Mouse (Mus musculus) neural tube, embryonic 14.5 days (tissue): ENCODE results near the gene 4921501E09Rik. TPM values are rescaled to one million over a fixed set of nuclear protein-coding genes. Genes with fewer than 3 reads are reported as not detected.

Experiments
- ATAC-seq: fragments of 200-750 bp; cut with Nextera tagmentation; 2 replicates; pipeline ENCODE4 v1.8.0; 2017; ENCODE audit warnings: low read depth, mild to moderate bottlenecking, moderate TSS enrichment, moderate library complexity
- H3K27ac ChIP-seq: fragments of 300-500 bp; sonication (generic); 2 replicates; pipeline ENCODE4 v1.5.1; 2014; ENCODE audit warnings: low read depth, mild to moderate bottlenecking, control low read depth, low read length, moderate library complexity, mixed read lengths
- H3K27me3 ChIP-seq: fragments of 300-500 bp; sonication (generic); 2 replicates; pipeline ENCODE4 v1.6.1; 2014; ENCODE audit warnings: low read length; ENCODE audit not compliant: control insufficient read depth, insufficient read depth
- H3K36me3 ChIP-seq: fragments of 300-500 bp; sonication (generic); 2 replicates; pipeline ENCODE4 v1.6.1; 2014; ENCODE audit warnings: low read length, mixed read lengths; ENCODE audit not compliant: control insufficient read depth, insufficient read depth
- H3K4me1 ChIP-seq: fragments of 300-500 bp; sonication (generic); 2 replicates; pipeline ENCODE4 v1.6.1; 2014; ENCODE audit warnings: low read length; ENCODE audit not compliant: control insufficient read depth, insufficient read depth
- H3K4me2 ChIP-seq: fragments of 300-500 bp; sonication (generic); 2 replicates; pipeline ENCODE4 v1.6.1; 2014; ENCODE audit warnings: mild to moderate bottlenecking, low read depth, low read length, control low read depth
- H3K4me3 ChIP-seq: fragments of 300-500 bp; sonication (generic); 2 replicates; pipeline ENCODE4 v1.5.1; 2014; ENCODE audit warnings: low read depth, low read length, control low read depth, mixed read lengths
- H3K9ac ChIP-seq: fragments of 300-500 bp; sonication (generic); replicated peaks from 2 replicates; pipeline ENCODE4 v1.6.1; 2014; ENCODE audit warnings: low read depth, mild to moderate bottlenecking, control low read depth, low read length, mixed read lengths
- H3K9me3 ChIP-seq: fragments of 300-500 bp; sonication (generic); 2 replicates; pipeline ENCODE4 v1.6.1; 2016; ENCODE audit warnings: low read length; ENCODE audit not compliant: control insufficient read depth
- whole genome bisulfite sequencing: fragments of 180-500 bp; shearing (Covaris S2); extraction: QIAGEN DNeasy Blood & Tissue Kit; methylation state at CpG from one replicate; pipeline ENCODE4 v1.1.7; 2014; 5-methylcytosine and 5-hydroxymethylcytosine counted together
- polyA plus RNA-seq: library from polyadenylated mRNA; unstranded; fragments of >200 nt; fragmentation: Nextera tagmentation; extraction: Ambion mirVana; gene quantifications from 2 replicates; pipeline ENCODE4 v1.2.1, GENCODE M21; 2014

Gene 4921501E09Rik
- polyA plus RNA-seq = not detected in 2 replicates

DNA sequence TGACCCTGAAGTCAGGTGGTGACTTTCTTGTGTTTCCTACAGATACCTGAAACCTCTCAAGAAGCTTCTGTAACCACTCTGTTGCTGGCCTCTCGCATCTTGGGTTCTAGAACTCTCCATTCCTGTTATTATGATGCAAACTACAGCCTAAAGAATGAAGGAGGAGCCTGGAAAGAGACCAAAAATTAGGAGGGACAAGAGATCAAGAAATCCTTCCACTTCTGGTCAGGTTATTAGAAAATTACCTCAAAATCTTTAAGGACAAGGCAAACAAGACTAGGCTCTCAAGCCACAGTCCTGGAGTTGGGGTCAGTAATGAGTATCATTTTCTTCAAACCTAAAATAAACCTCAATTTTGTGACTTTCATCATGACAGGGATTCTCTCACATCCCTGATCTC lies at the start of gene 4921501E09Rik:
4921501E09Rik (minus strand) TSS at position 101 of the 400 bp plus-strand sequence.
- 69% methylated on average over 1 of the region's 1 CpGs for WGBS

DNA sequence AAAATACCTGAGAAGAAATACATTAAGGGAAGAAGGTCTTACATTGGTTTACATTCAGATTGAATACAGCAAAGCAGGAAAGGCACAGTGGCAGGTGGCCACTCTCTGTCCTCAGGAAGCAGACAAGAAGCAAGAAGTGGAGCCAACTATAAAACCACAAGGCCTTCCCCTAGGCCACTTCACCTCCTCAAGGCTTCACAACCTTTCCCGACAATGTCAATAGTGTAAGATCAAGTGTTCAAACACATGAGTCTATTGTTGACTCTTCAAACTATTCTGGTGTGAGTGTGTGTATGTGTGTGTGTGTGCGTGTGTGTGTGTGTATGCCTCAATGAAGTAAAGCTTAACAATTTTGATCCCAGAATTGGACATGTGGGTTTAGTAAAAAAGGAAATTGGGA lies 29.5 kb upstream of the 4921501E09Rik start:
- ATAC-seq = no peak
- Histone ChIP-seq H3K4me1 (peaks cover 6% of the 10 kb centered on the region; the same call in 1 of the 2 replicates), H3K27me3 (no peaks in the 10 kb centered on the region), H3K4me3 (no peak overlapping the region), H3K4me2 (no peak overlapping the region), H3K36me3 (no peaks in the 10 kb centered on the region), H3K27ac (no peak overlapping the region), H3K9ac (no peak overlapping the region), H3K9me3 (no peaks in the 10 kb centered on the region)
- WGBS = 96% methylated on average over 2 of the region's 2 CpGs

More for the DNA sequence above, at the start of gene 4921501E09Rik:
- no peak within 1 kb of the TSS for H3K9ac ChIP-seq
- no peaks in the 10 kb centered on the region for H3K4me1 ChIP-seq
- no peak within 1 kb of the TSS for H3K4me3 ChIP-seq
- H3K36me3 ChIP-seq = no peaks in the 10 kb centered on the region
- H3K27ac ChIP-seq = no peak within 1 kb of the TSS
- no peak within 1 kb of the TSS for H3K4me2 ChIP-seq
- ATAC-seq = no peak
- H3K9me3 ChIP-seq = no peaks in the 10 kb centered on the region
- H3K27me3 ChIP-seq = no peaks in the 10 kb centered on the region

DNA sequence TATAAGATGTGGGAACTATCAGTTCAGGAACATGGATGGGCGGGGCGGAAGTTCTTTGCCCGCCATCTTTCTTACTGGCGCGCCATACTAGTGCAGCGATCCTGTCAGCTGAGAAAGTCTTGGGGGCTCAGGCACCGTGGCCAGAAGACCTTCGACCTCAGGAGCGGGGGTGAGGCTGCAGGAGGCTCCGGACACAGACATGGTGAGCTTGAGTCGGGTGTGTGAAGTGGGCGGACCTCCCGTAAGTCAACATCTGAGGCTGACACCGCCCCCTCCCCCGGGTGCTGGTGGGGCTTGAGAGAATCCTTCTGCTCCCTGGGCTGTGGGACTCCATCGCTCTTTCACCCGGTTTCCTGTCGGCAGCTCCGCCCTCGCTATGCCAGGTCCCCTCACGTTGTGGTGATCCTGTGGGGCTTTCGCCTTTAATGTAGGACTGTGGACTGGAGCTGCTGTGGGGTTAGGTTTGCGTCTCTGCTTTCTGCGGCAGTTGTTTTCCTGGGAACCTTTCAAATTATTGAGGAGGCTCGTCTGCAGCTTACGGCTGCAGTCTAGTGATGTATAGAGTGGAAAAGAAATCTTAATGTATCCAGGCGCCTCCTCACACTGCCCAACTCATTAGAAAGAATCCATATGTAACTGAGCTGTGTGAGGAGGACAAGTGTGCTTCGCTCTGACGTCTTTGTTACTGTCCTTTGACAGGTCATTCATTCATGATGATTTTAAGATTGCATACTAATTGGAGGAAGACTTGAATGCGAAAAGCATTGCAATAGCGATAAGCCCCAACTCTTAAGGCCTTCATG lies 24.7 kb upstream of the 4921501E09Rik start:
- Histone ChIP-seq H3K27me3 (no peaks in the 10 kb centered on the region), H3K9me3 (no peaks in the 10 kb centered on the region), H3K9ac (peak overlapping the region; percentile 67), H3K27ac (peak overlapping the region; percentile 78), H3K4me1 (peaks cover 10% of the 10 kb centered on the region; the same call in 1 of the 2 replicates), H3K4me3 (peak overlapping the region; percentile 56), H3K36me3 (no peaks in the 10 kb centered on the region), H3K4me2 (peak overlapping the region; percentile 58)
- 2% methylated on average over 31 of the region's 31 CpGs for WGBS
- peak; percentile 74 for ATAC-seq

GRCm38 (mm10) chr17:33091630-33092029 lies 23.8 kb upstream of the 4921501E09Rik start:
- peaks cover 10% of the 10 kb centered on the region; the same call in 1 of the 2 replicates for H3K4me1 ChIP-seq
- 46% methylated on average over 1 of the region's 1 CpGs for WGBS
- ATAC-seq = no peak

GRCm38 (mm10) chr17:33089220-33089949 lies 21.5 kb upstream of the 4921501E09Rik start, which contains the start of gene Zfp563:
Gene Zfp563 (plus strand): TSS chr17:33089310.
- peak; percentile 94 for ATAC-seq
- Histone ChIP-seq H3K27me3 (no peaks in the 10 kb centered on the region), H3K4me3 (peak within 1 kb of the TSS; percentile 60), H3K4me2 (peak within 1 kb of the TSS; percentile 70), H3K27ac (peak within 1 kb of the TSS; percentile 84), H3K4me1 (peaks cover 10% of the 10 kb centered on the region; the same call in 1 of the 2 replicates), H3K9me3 (no peaks in the 10 kb centered on the region), H3K9ac (peak within 1 kb of the TSS; percentile 73), H3K36me3 (no peaks in the 10 kb centered on the region)
- 5% methylated on average over 34 of the region's 34 CpGs for WGBS

More at GRCm38 (mm10) chr17:33091630-33092029, 23.8 kb upstream of the 4921501E09Rik start:
- Histone ChIP-seq H3K4me2 (peak overlapping the region; percentile 58; the same call in 1 of the 2 replicates), H3K9me3 (no peaks in the 10 kb centered on the region), H3K4me3 (no peak overlapping the region; the same call in 1 of the 2 replicates), H3K9ac (no peak overlapping the region), H3K36me3 (no peaks in the 10 kb centered on the region), H3K27me3 (no peaks in the 10 kb centered on the region), H3K27ac (no peak overlapping the region)

- Histone ChIP-seq H3K9ac (no peak overlapping the region), H3K4me3 (no peak overlapping the region), H3K27ac (no peak overlapping the region), H3K9me3 (no peaks in the 10 kb centered on the region), H3K4me1 (no peaks in the 10 kb centered on the region), H3K27me3 (no peaks in the 10 kb centered on the region), H3K4me2 (no peak overlapping the region), H3K36me3 (no peaks in the 10 kb centered on the region)
- ATAC-seq = no peak
- WGBS = 0% methylated on average over 1 of the region's 1 CpGs
Observed at GRCm38 (mm10) chr17:33063001-33063400, 4.9 kb downstream of the 4921501E09Rik start.

DNA sequence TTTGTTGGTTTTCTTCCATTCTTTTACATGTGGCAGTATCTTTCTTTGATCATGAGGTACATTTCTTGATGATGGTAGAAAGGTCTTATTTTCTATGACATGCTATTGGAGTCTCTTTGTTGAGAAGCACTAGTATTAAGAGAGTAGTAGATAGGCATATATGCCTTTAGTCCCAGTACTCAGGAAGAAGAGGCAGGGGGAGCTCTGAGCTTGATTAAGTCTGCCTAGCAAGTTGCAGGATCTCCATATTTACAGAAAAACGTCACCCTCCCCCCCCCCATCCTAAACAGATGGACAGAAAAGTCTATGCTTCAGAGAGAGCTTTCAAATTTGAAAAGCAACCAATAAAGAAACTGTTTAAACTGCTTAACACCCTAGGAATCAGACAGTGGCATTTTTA lies 9.1 kb downstream of the 4921501E09Rik start:
- Histone ChIP-seq H3K4me3 (no peak overlapping the region), H3K9ac (no peak overlapping the region), H3K27ac (no peak overlapping the region), H3K4me2 (no peak overlapping the region), H3K4me1 (no peaks in the 10 kb centered on the region), H3K27me3 (no peaks in the 10 kb centered on the region), H3K9me3 (no peaks in the 10 kb centered on the region), H3K36me3 (no peaks in the 10 kb centered on the region)
- WGBS = 10% methylated on average over 1 of the region's 1 CpGs
- ATAC-seq = no peak

GRCm38 (mm10) chr17:33032900-33033891 lies 34.7 kb downstream of the 4921501E09Rik start, which contains the start of gene Zfp763:
Gene Zfp763 (minus strand): TSS chr17:33033402.
- Histone ChIP-seq H3K27ac (peak within 1 kb of the TSS; percentile 89), H3K4me2 (peak within 1 kb of the TSS; percentile 64), H3K4me1 (no peaks in the 10 kb centered on the region), H3K27me3 (peaks cover 3% of the 10 kb centered on the region; the same call in 1 of the 2 replicates), H3K36me3 (no peaks in the 10 kb centered on the region), H3K9ac (peak within 1 kb of the TSS; percentile 89), H3K9me3 (no peaks in the 10 kb centered on the region), H3K4me3 (peak within 1 kb of the TSS; percentile 83)
- WGBS = 4% methylated on average over 27 of the region's 27 CpGs
- peak; percentile 99 for ATAC-seq
